Mouse (Mus musculus): ENCODE data around the gene Ldb2. TPM values are rescaled to one million over a fixed set of nuclear protein-coding genes. Genes with fewer than 3 reads are reported as not detected.

Ldb2 gene
- polyA plus RNA-seq, 1 experiment: 24.3 TPM

DNA sequence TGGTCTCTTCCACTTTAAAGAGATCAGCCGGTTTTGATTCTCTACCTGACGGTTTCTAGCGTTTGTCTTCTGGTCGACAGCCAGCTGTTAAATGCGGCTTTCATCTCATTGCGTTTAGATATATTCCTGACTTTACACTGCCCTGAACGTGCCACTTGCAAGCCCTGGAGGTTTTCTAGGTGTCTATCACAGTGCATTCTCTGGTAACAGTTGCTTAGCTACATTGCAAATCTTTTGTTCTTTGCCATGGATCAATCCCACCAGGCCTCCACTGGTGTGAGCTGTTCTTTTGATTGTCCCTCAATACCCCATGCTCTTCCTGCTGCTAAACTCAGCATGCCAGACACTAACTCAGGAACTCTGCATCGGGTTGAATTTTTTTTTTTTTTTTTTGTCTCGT is 145.1 kb downstream of the Ldb2 start:
- no peak for DNase-seq (ENCODE audit: extremely low spot score in 1 of 2, low spot score in 1 of 2)

GRCm38 (mm10) chr5:44646842-44647190 is 152.7 kb downstream of the Ldb2 start:
- no peak for DNase-seq (ENCODE audit: extremely low spot score in 1 of 2, low spot score in 1 of 2)

DNA sequence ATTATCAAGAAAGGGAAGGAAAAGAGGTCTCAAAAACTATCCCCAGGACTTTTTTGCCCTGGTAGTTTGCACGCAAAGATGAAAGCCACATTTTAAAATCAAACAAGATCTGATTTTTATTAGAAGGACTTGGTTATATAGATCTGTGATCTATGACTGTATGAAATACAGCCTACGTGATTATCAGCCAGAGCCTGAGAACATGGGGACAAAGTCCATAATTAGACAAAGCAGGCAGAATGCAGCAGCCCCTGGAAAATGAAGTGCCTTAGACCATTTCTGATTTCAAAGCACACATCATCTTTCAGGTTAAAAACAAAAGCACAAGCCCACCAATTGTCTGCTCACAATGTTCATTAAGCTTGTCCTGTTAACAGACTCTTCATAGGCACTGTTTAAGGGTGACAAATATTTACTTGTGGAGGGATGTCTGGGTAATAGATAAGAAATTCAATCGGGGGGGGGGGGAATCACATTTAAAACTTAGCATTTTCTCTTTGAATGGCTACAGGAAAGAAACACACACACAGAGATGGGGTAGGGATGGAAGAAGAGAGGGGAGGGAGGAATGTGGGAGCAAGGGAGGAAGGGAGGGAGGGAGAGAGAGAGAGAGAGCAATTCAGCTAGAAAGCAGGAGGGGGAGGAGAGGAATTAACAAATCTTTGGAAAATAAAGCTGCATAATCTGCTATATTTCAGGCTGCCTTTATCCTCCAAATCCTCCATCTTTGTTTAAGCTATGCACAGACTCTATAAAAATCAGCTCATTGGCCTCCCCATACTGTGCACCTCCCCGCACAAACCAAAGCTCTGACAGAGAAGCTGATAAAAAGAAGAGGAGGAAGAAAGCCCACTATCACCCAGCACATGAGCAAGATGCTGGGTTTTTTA is 153.3 kb downstream of the Ldb2 start:
- no peak for DNase-seq (ENCODE audit: extremely low spot score in 1 of 2, low spot score in 1 of 2)

- DNase-seq (ENCODE audit: extremely low spot score in 1 of 2, low spot score in 1 of 2): no peak
These were observed 156.4 kb downstream of the Ldb2 start for GRCm38 (mm10) chr5:44643079-44643478.

GRCm38 (mm10) chr5:44641060-44641459 is 158.4 kb downstream of the Ldb2 start:
- DNase-seq (ENCODE audit: extremely low spot score in 1 of 2, low spot score in 1 of 2): no peak

- no peak for DNase-seq (ENCODE audit: extremely low spot score in 1 of 2, low spot score in 1 of 2)
These were observed 163.9 kb downstream of the Ldb2 start for GRCm38 (mm10) chr5:44635546-44635945.

- DNase-seq (ENCODE audit: extremely low spot score in 1 of 2, low spot score in 1 of 2): no peak
These were observed 170.3 kb downstream of the Ldb2 start for GRCm38 (mm10) chr5:44629034-44629625.

- DNase-seq (ENCODE audit: extremely low spot score in 1 of 2, low spot score in 1 of 2): no peak
These were observed 172.0 kb downstream of the Ldb2 start for GRCm38 (mm10) chr5:44627487-44627886.

DNA sequence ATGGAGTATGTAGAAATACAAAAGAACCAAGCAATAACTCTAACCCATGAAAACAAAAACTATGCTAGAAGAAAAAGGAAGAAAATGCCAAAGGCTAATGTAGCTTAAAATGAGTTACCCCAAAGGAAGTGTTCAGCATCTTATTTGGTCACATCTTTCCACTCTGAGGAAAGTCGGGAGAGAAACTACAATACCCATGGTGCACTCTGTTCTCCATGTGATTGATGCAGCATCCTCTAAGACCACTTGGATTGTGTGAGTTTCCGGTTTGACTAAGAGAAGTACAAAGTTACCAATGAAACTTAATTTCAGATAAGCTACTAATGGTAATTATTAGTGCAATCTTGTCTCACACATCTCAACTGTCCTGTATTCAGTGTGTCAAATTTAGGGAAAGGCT is 172.6 kb downstream of the Ldb2 start:
- no peak for DNase-seq (ENCODE audit: extremely low spot score in 1 of 2, low spot score in 1 of 2)

DNA sequence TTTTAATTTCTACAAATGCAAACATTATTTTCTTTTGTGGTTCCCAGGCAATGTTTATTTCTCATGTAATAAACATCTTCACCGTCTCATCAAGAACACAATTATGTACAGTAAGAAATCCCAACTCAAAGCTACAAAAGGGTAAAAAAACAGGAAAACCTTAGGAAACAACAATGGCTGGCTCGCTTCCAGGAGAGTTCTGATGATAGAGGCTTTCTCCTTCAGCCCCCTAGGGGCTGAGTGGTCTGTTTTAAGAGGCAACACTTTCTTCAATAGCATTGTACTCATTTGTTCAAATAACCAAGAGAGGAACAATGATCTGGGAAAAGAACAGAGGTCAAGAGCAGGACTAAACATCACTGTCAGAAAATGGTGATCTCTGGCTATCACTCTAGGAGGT is 173.4 kb downstream of the Ldb2 start:
- no peak for DNase-seq (ENCODE audit: extremely low spot score in 1 of 2, low spot score in 1 of 2)

DNA sequence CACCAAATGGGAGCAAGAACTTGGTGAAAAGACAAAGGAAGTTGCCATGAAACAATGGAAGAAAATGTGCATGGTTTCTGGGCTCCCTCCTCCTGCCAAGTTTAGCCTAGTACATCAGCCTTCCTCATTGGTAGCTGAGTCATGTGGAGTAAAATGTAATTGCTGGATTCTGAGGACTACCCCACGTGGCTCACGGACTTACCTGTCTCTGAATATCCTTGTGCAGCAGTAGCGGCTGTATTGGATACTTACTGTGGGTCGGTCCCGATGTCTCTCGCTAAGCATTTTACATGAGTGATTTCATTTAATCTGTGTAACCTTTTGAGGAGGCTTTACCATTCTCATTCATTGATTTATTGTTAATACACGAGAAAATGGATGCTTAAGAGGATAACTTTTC is 183.8 kb downstream of the Ldb2 start:
- DNase-seq (ENCODE audit: extremely low spot score in 1 of 2, low spot score in 1 of 2): no peak

DNA sequence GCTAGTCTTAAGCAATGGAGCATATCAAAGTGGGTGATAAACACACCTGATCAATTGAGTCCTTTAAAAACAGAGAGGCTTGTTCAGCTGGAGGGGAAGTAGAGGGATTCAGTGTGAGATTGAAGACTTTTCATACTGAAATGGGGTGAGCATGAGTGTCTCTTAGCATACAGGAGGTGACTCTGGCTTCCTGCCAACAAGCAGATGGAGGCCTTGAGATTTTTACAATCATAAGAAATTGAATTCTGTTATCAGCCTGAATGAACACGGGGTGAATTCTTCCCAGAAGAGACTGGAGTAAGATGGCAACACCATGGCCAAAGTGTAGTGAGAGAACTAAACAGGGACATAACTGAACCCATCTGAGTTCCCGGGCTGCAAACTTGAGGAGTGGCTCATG is 190.6 kb downstream of the Ldb2 start:
- DNase-seq (ENCODE audit: extremely low spot score in 1 of 2, low spot score in 1 of 2): peak in 1 of 2 experiments; percentile 36

- no peak for DNase-seq (ENCODE audit: extremely low spot score in 1 of 2, low spot score in 1 of 2)
These were observed 198.1 kb downstream of the Ldb2 start for GRCm38 (mm10) chr5:44601340-44601739.

- peak in 1 of 2 experiments; percentile 42 for DNase-seq (ENCODE audit: extremely low spot score in 1 of 2, low spot score in 1 of 2)
These were observed 205.8 kb downstream of the Ldb2 start for GRCm38 (mm10) chr5:44593522-44594218.

- DNase-seq (ENCODE audit: extremely low spot score in 1 of 2, low spot score in 1 of 2): no peak
These were observed 208.7 kb downstream of the Ldb2 start for GRCm38 (mm10) chr5:44590750-44591149.

DNA sequence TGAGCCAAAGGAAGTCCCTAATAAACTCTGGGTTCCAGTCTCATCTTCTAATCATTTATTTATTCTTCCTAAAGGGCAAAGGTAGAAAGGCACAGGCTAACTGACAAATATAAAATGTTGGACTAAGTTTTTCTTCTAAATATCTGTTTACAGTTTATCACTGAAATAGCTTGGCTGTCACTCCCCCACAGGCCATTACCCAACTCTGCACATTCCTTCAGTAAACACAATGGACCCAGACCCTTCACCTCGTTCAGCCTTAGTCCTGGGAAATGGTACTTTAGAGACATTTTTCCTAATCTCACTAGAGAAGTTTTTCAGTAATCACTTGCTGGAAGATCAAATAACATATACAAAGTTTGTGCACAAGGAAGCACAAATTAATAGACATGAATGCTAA is 210.2 kb downstream of the Ldb2 start:
- no peak for DNase-seq (ENCODE audit: extremely low spot score in 1 of 2, low spot score in 1 of 2)

DNA sequence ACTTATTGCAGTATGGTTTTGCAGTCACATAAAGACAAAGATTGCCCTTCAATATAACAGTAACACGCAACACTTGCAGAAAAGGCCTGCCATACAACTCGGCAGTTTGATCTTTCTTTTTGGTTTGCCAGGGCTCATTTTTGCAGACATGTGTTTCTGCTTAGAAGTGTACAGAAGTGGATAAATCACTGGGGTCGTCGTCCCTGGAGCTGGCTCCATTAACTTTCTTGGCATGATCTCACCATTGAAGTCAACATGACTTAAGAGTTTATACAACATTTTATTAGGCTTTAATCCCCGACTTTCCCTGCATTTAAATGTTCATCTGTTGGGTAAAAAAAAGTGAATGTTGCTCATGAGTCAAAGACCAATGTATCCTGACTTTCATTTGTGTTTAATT is 212.9 kb downstream of the Ldb2 start:
- no peak for DNase-seq (ENCODE audit: extremely low spot score in 1 of 2, low spot score in 1 of 2)

GRCm38 (mm10) chr5:44579899-44580459 is 219.5 kb downstream of the Ldb2 start:
- no peak for DNase-seq (ENCODE audit: extremely low spot score in 1 of 2, low spot score in 1 of 2)

- no peak for DNase-seq (ENCODE audit: extremely low spot score in 1 of 2, low spot score in 1 of 2)
These were observed 222.7 kb downstream of the Ldb2 start for GRCm38 (mm10) chr5:44576682-44577349.

GRCm38 (mm10) chr5:44574681-44575080 is 224.8 kb downstream of the Ldb2 start:
- peak in 1 of 2 experiments; percentile 16 for DNase-seq (ENCODE audit: extremely low spot score in 1 of 2, low spot score in 1 of 2)
